Mouse (Mus musculus) lung, postnatal 0 days (tissue): Measurements from ENCODE around the gene Gm13697.

ENCODE experiments used
- CTCF ChIP-seq: IDR thresholded peaks from 2 replicates; pipeline ENCODE4 v1.5.1; 2016; ENCODE audit warnings: antibody characterized with exemption, mild to moderate bottlenecking
- EP300 ChIP-seq: IDR thresholded peaks from 2 replicates; pipeline ENCODE4 v1.6.1; 2016; ENCODE audit warnings: antibody characterized with exemption, mild to moderate bottlenecking, control low read depth

- TF ChIP-seq CTCF (no peak), EP300 (no peak)
These were observed 24.4 kb downstream of the Gm13697 start for GRCm38 (mm10) chr2:84008913-84009312.
